Mouse (Mus musculus) erythroid progenitor cell, adult 5-6 weeks (primary cell): ENCODE results near the gene Ap5z1. TPM values are rescaled to one million over a fixed set of nuclear protein-coding genes. Genes with fewer than 3 reads are reported as not detected.
A peak's percentile ranks its signal among the peaks of the same experiment; 100 is the strongest.

Experiments
- ATAC-seq: replicated peaks from 2 replicates; pipeline ENCODE4 v1.8.0; 2016; ENCODE audit warnings: moderate number of reproducible peaks, mild to moderate bottlenecking, moderate TSS enrichment, inconsistent platforms; ENCODE audit not compliant: poor library complexity, low FRiP score, severe bottlenecking
- total RNA-seq, 2 experiments: library from RNA; stranded (forward) in 1 of 2; stranded (reverse) in 1 of 2; fragments of 150-400 nt in 1 of 2; fragments of 186-747, 209-891 nt in 1 of 2; gene quantifications; 2 replicates each; pipeline versions ENCODE4 v1.2.3 to v1.2.4; 2015 to 2017; ENCODE audit warnings: low replicate concordance in 2 of 2

Ap5z1 gene
- total RNA-seq, 2 experiments from 2014 or later: 2.6 to 5.0 TPM

DNA sequence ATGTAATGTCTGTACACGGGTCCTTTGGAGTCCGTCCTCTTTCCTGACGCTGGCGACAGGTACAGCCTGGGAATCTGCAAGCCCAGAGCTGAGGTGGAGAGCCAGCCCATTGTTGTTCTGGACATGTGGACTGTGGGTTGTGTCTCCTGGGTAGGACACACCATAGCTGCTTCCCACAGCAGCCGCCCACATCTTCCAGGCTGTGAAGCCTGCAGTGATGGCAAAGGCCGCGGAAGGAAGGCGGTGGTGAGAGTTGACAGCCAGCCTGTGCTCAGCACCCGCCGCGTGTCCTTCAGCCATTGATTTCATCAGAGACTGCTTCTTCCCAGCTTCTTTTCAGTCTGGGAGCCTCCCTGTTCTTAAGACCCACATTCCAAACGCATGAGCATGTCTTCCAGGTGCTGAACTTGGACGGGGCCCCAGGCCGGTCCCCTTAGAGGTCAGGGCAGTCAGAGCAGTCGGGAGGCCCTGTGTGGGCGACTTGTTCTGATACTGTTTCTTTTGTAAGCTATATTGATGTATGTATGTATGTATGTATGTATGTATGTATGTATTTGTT, 25.3 kb upstream of the Ap5z1 start:
- no peak for ATAC-seq

DNA sequence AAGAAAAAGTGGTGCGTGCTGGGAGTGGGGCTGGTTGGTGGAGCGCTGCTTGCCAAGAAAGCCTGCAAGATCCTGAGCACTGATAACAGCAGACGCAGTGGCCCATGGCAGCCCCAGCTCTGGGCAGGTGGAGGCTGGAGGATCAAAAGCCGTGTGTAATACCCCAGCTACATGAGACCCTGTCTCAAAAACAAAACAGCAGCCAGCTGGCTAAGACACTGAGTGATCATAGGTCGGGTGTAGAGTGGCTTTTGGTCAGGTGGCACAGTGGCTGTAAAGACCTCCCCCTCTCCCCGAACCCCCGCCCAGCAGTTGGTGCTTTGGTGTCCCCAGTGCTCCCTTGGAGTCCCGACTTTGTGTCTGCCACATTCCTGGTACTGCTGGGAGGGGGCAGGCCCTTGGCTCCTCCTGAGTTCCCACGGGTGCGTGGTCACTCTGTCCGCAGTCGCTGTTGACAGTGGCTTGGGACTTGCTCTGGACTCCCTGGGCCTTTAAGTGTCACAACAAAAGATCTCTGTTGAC, 23.8 kb upstream of the Ap5z1 start:
- peak; percentile 47 for ATAC-seq

DNA sequence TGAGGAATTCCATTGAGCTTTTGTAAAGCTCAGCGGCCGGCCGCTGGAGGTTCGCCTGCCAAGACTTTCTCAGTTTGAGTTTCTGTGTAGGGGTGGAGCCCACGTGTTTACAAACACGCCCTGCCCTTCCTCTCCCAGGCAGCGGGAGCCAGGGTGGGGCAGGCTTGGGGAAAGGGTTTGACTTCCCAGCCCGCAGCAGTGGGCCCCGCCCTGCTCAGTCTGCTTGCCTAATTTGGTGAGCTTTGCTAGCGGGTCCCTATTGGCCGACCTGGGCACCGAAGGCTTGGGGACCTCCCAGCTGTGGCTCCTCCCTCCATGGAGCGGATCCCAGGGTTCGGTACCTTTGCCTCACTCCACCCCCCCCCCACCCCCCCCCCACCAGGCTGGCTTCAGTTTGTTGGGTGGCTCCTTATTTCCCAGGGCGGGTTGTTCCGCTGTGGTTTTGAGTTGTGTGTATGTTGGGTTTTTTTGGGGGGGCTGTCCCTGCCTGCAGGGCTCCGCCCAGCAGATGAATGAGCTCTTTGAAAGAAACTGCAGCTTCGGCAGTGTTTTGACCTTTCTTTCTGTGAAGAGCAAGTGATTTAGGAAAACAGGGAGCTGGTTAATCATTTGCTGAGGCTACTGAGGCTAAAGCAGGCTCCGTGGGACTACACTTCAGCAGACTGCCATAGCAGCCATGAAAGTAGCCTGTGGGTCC, 23.1 kb upstream of the Ap5z1 start:
- peak; percentile 91 for ATAC-seq

DNA sequence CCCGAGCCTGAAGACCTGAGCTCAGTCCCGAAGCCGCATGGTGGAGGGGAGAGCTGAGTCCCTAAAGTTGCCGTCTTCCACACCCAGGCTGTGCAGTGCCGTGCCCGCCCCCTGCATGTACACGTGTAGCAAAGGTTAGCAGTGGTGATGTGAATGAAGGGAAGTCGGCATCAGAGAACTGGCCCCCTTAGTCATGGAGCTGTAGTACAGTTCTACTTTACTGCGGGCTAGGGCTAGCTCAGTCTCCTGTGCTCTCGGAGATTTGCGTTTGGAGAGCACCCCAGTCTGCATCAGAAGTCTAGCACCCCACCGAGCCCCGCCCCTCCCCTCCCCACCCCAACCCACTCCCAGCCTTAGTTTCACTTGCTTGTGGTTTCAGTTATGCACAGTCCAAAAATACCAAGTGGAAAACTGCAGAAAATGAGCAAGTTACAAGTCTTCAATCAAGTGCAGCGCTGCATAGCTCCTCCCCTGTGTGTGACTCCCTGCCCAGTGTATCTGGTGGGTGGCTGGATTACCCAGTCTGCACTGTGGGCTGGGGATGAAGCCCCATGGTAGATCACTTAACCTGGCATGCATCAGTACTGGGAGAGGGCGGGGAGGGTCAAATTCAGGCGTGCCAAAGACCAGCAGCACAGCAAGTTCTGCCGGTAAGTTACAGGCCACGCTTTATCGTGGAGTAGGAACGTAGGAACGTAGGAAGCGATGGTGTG, 22.3 kb upstream of the Ap5z1 start:
- no peak for ATAC-seq

DNA sequence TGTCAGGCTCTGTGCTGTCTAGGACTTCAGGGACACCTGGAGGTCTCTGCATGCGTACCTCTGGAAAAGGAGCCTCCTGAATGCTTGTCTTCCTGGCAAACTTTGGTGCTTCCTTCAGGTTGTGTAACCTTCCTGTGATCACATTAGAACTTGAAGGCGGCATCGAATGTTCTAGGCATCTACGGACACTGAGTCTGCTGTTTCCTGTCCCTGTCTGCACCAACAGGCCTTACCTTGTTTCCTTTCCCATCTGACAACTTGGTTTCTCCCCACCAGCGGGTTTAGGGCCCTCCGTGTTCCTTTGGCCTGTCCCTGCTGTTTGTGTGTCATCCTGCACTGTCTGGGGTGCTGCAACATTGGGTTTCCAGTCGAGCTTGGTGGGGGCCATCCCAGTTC, 21.7 kb upstream of the Ap5z1 start:
- ATAC-seq: no peak

DNA sequence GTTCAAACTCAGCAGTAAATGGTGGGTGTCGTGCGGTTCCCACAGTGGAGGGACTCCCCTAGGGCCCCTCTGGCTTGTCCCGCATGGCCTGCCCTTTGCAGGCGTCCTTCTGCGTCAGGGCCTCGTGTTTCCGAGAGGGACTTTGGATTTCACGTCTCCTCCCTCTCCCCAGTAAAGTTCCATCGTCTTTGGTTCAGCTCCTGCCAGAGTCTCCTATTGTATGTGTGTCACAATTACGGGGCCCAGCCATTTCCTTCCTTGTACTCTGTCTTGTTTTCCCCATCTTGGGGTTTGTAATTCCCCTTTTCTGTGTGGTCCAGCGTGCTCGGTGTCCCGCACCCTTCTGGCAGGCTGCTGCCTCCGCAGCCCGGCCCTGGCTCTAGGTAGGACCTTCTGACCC, 20.2 kb upstream of the Ap5z1 start:
- ATAC-seq: no peak

DNA sequence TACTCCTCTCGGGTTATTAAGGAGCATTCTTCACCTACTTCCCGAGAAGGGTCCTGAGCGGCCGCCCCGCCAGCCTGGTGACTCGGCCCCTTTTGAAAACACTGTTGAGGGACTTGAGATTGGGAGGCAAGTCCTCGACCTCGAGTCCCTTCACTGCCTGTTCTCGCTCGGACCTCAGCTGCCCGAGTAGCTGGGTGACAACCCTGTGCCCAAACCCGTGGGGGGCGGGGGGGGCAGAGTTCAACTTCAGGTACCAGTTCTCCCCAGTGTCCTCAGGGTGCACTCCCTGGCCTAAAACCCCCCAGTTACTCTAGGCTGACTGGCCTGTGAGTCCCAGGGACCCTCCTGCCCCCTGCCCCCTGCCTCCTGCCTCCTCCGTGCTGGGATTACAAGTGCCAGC, 19.8 kb upstream of the Ap5z1 start:
- ATAC-seq: no peak

DNA sequence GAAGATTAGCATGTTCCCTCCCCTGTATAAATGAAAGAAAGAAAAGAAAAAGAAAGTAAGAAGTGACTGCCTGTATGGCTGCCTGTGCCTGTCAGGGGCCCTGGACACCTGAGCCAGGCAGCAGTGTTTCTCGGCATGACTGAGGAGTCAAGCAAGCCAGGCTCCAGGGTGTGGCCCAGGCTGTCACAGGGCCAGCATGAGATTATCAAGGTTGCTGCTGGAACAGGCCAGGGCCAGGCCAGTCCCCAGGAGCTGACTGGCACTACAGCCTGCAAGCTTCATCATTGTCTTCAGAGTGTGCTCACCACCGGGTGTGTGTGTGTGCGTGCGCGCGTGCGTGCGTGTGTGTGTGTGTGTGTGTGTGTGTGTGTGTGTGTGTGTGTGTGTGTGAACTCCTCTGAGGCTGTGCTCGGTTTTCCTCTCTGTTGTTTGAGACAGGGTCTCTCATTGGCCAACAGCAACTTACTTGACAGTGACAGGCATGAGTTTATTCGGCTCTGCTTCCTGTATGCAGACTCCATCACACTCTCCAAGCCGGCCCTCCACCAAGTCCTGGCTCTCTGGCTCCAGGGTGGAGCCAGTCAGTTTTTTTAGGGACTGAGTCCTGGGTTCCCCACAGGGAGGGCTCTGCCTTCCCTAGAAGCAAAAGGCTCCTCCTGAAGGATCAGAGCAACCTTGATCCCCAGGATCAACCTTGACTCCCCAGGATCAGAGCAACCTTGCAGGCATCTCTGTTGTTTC, 18.8 kb upstream of the Ap5z1 start:
- peak; percentile 71 for ATAC-seq

DNA sequence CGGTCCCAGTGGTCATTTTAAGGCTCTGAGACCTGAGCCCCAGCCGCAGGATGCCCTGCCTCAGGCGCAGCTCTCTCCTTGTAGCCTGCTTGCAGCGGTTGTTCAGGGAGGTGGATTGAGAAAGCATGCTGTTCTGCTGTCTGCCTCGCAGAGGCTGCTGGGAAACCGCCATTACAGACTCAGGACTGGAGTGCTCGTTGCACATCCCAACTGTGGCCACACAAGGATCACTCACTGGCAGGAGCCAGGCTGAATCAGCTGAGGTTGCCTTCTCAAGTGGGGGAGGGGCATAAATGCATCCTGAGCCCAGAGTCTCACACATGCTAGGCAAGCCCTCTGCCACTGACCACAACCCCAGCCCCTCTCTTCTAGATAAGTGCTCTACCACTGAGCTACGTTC, 18.0 kb upstream of the Ap5z1 start:
- no peak for ATAC-seq

DNA sequence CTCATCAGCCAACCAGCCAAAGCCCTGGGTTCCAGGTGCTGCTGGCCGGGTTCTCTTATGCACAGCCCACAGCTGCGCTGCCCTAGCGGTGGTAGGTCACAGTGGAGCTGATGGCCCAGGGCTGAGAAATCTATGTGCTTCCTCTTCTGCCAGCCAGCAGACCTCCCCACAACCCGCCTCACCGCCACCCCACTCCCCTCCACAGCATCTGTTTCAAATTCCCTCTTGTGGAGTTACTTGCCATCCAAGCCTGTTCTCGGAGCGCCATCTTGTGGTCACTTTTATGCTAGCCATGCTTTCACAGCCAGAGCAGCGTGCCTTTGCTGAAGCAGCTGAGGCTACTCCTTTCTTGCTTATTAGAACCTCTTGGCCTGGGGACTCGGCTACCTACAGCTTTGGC, 15.7 kb upstream of the Ap5z1 start:
- peak; percentile 66 for ATAC-seq

DNA sequence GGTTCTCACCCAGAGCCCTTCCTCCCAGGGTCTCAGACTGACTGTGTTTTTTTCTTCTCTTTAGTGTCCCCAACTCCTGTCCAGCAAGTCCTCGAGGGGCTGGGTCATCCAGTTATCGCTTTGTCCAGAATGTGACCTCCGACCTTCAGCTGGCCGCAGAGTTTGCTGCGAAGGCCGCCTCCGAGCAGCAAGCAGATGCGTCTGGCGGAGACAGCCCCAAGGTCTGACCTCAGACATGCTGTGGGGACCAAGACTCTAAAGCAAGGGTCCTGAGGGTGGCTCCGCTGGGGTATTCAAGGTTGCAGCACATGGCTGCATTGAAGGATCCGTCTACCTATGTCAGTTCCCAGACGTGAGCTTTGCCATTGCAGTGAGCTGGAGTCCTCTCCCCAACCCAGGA, 15.1 kb upstream of the Ap5z1 start:
- ATAC-seq: no peak

DNA sequence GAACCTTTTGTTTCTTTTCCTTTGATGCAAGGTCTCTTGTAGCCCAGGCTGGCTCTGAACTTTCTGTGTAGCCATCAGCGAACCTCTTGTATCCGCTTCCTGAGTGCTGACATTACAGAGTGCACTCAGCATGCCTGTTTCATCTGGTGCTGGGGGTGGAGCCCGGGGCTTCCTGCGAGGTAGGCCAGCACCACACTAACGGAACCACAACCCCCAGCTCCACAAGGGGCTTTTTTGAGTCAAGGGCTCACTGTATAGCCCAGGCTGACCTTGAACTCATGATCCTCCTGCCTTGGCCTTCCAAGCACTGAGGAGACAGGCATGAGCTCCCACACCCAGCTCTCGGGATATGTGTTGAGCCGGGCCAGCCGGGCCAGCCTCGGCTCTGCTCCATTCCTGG, 12.9 kb upstream of the Ap5z1 start:
- no peak for ATAC-seq

DNA sequence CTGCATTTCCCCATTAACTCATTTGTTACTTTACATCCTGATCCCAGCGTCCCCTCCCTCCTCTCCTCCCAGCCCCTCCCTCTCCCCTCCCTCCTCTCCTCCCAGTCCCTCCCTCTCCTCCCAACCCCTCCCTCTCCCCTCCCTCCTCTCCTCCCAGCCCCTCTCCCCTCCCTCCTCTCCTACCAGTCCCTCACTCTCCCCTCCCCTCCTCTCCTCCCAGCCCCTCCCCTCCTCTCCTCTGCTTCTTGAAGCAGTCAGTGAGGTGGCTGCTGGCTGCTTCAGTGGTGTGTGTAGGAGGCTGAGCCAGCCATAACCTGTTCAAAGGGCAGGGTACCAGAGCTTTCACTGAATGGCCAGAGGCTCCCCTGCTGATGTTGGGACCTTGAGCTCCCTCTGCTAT, 12.0 kb upstream of the Ap5z1 start:
- no peak for ATAC-seq

DNA sequence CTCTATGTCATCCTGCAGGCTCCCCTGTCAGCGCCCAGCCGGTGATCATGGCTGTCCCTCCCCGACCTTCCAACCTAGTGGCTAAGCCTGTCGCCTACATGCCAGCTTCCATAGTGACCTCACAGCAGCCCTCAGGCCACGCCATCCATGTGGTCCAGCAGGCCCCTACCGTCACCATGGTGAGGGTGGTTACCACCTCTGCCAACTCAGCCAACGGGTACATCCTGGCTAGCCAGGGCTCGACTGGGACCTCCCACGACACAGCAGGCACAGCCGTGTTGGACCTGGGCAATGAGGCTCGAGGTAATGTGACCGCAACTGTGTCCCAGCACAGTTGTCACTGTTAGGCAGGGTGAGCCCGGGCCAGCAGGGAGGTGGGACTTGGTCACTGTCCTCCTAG, 10.0 kb upstream of the Ap5z1 start:
- no peak for ATAC-seq

DNA sequence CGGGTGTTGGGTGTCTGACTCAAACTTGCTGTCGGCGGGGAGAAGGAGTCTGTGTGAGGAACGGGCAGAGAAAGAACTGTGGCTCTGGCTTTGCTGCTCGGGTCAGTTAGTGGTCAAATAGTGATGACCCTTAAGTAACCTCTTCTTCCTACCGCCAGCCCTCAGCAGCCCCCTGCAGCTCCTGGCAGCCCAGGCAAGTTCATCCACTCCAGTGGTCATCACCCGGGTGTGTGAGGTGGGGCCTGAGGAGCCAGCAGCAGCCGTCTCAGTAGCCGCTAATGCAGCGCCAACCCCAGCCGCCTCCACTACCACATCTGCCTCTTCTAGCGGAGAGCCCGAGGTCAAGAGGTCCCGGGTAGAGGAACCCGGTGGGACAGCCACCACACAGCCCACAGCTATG, 7.4 kb upstream of the Ap5z1 start:
- ATAC-seq: no peak

DNA sequence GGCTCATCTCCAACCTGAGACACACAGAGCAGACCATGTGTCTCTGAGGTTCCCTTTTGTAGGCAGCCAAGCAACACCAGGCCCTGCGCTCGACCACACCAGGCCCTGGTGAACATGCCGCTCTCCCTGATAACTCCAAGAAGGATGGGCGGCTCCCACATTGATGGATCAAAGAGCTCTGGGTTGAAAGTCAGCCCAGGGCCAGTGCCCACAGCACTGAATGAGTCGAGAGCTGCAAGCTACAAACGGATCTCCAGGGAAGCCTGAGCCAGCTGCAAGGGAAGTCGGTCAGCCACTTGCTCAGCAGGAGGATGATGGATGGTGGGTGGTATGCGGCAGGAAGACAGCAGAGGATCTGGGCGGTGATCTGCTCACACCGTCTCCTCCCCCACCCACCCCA, 6.4 kb upstream of the Ap5z1 start:
- ATAC-seq: no peak

DNA sequence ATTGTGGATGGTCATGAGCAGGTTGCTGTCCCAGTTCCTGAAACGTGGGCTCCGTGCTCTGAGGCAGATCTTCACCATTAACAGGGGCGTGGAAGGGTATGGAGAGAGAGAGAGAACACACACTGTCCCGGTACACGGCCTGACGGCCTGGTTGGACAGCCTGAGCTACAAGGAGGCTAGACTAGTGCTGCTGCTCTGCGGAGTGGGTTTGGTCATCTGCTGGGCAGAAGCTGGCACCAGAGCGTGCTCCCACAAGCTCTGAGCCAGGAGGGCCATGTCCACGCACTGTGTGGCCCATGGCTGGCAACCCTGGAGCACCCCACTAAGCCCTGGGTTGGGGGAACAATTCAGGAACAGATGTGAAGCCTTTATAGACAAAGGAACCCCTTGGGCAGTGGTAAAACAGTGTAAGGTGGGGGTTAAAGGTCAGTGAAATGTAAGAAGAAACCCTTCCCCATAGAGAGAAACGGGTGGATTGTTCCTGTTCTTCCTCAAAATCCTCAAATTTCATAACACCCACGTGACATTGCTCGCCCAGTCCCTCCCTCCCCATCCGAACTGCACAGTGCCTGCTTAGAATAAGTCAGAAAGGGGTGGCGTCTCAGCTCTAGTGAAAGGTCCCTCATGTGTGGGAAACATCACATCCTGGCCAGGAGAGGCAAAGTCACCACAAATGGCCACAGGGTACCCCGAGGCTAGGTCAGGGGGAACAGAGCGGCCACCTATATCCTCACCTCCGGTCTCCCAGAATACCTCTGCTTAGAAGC, 4.8 kb upstream of the Ap5z1 start:
- ATAC-seq: no peak

DNA sequence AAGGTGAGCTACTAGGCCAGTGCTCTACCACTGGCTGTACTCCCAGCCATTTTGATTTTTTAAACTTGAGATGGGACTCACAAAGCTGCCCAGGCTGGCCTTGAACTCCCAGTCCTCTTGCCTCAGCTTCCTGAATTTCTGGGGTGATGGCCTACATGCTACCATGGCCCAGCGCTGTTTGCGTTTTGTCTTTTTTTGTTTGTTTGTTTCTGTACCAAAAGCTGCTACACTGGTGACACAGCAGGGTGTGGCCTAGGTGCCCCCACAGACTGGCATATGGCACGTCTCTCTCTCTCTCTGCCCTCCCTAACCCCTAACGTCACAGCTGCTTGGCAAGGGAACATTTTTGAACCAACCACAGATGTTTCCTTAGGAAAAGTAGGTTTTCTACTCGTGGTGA, 3.9 kb upstream of the Ap5z1 start:
- no peak for ATAC-seq

DNA sequence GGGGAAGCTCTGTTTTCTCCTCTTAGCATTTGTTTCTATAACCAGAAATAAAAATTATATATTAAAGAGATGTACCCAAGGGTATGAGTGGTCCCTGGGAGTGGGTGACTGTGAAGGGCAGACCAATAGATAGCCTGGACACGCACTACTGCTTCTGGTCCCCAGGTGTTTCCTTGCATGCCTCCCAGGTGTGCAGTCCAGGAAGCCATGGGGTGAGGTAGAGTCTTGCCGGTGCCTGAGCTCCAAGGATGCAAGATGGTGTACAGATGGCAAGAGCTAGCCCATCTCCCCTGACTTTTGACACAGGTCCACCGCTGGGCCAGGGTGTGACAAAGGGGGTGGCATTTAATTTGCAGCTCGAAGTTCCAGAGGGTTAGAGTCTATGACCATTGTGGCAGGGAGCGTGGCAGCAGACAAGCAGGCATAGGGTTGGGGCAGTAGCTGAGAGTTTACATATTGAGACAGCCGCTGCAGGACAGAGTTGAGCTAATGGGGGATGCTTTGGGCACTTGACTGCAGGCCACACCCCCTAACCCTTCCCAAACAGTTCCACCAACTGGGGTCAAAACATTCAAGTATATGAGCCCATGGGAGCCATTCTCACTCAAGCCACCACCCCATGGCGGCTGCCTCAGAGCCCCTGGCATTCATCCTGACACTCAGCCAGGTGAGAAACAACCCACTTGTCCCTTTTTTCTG, 1.7 kb upstream of the Ap5z1 start:
- ATAC-seq: no peak

DNA sequence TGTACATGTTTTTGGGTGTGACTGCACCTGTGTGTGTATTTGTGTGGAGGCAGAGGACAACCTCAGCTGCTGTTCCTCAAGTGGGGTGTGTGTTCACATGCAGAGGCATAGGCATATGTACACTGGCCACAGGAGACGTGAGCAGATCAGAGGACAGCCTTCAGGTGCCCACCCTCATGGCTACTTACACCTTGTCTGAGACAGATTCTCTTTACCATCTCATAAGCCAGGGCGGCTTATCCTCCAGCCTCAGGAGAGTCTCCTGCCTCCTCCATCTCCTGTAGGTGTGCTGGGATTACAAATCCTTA, 1.1 kb upstream of the Ap5z1 start:
- ATAC-seq: no peak
